Mouse (Mus musculus): ENCODE results near the gene Zxdc.

Gene Zxdc

GRCm38 (mm10) chr6:90377708-90378107 is 8.4 kb downstream of the Zxdc start:
- DNase-seq (ENCODE audit: low spot score in 2 of 2) = no peak

GRCm38 (mm10) chr6:90381465-90381864 is 12.2 kb downstream of the Zxdc start:
- no peak for DNase-seq (ENCODE audit: low spot score in 2 of 2)

GRCm38 (mm10) chr6:90390629-90391028 is 21.3 kb downstream of the Zxdc start:
- DNase-seq (ENCODE audit: low spot score in 2 of 2) = no peak

GRCm38 (mm10) chr6:90393948-90394347 is 24.7 kb downstream of the Zxdc start:
- no peak for DNase-seq (ENCODE audit: low spot score in 2 of 2)

- DNase-seq (ENCODE audit: low spot score in 2 of 2) = no peak
These were observed 26.5 kb downstream of the Zxdc start for GRCm38 (mm10) chr6:90395751-90396150.

- no peak for DNase-seq (ENCODE audit: low spot score in 2 of 2)
These were observed 28.0 kb downstream of the Zxdc start for GRCm38 (mm10) chr6:90397291-90397690.

- DNase-seq (ENCODE audit: low spot score in 2 of 2) = no peak
These were observed 39.3 kb downstream of the Zxdc start for GRCm38 (mm10) chr6:90408632-90409031.

- no peak for DNase-seq (ENCODE audit: low spot score in 2 of 2)
These were observed 41.7 kb downstream of the Zxdc start for GRCm38 (mm10) chr6:90410972-90411371.

GRCm38 (mm10) chr6:90411926-90412325 is 42.6 kb downstream of the Zxdc start:
- no peak for DNase-seq (ENCODE audit: low spot score in 2 of 2)

- peak; percentile 52 to 71 for DNase-seq (ENCODE audit: low spot score in 2 of 2)
These were observed 53.3 kb downstream of the Zxdc start for GRCm38 (mm10) chr6:90422565-90422964.

- no peak for DNase-seq (ENCODE audit: low spot score in 2 of 2)
These were observed 56.1 kb downstream of the Zxdc start for GRCm38 (mm10) chr6:90425361-90425760.

- no peak for DNase-seq (ENCODE audit: low spot score in 2 of 2)
These were observed 56.7 kb downstream of the Zxdc start for GRCm38 (mm10) chr6:90426003-90426402.

- DNase-seq (ENCODE audit: low spot score in 2 of 2) = peak; percentile 71
These were observed 59.2 kb downstream of the Zxdc start, which contains the start of gene Cfap100 for GRCm38 (mm10) chr6:90428380-90428974. TSS of gene Cfap100 (minus strand) at chr6:90428797.

- peak; percentile 41 to 77 for DNase-seq (ENCODE audit: low spot score in 2 of 2)
These were observed 60.6 kb downstream of the Zxdc start for GRCm38 (mm10) chr6:90429911-90430310.

- peak; percentile 59 to 70 for DNase-seq (ENCODE audit: low spot score in 2 of 2)
These were observed 62.2 kb downstream of the Zxdc start for GRCm38 (mm10) chr6:90431487-90431886.

- no peak for DNase-seq (ENCODE audit: low spot score in 2 of 2)
These were observed 65.4 kb downstream of the Zxdc start for GRCm38 (mm10) chr6:90434687-90435086.

GRCm38 (mm10) chr6:90435195-90435618 is 65.9 kb downstream of the Zxdc start:
- DNase-seq (ENCODE audit: low spot score in 2 of 2) = peak; percentile 71 to 76

- no peak for DNase-seq (ENCODE audit: low spot score in 2 of 2)
These were observed 67.1 kb downstream of the Zxdc start for GRCm38 (mm10) chr6:90436192-90436907.

GRCm38 (mm10) chr6:90437041-90437440 is 67.7 kb downstream of the Zxdc start:
- DNase-seq (ENCODE audit: low spot score in 2 of 2) = no peak

- DNase-seq (ENCODE audit: low spot score in 2 of 2) = no peak
These were observed 77.6 kb downstream of the Zxdc start for GRCm38 (mm10) chr6:90446883-90447282.

GRCm38 (mm10) chr6:90450179-90450578 is 80.9 kb downstream of the Zxdc start:
- DNase-seq (ENCODE audit: low spot score in 2 of 2) = peak; percentile 62 to 66

- no peak for DNase-seq (ENCODE audit: low spot score in 2 of 2)
These were observed 81.4 kb downstream of the Zxdc start for GRCm38 (mm10) chr6:90450697-90451096.

- no peak for DNase-seq (ENCODE audit: low spot score in 2 of 2)
These were observed 82.2 kb downstream of the Zxdc start for GRCm38 (mm10) chr6:90451512-90451911.
